Mouse (Mus musculus) testis, adult 2 months (tissue): ENCODE measurements around the gene Birc6. TPM values are rescaled to one million over a fixed set of nuclear protein-coding genes. Genes with fewer than 3 reads are reported as not detected.

Source experiments
- H3K27ac ChIP-seq: fragments of 200-500 bp; 2 replicates; pipeline ENCODE4 v1.5.1; 2012; ENCODE audit warnings: low read depth, low read length; ENCODE audit not compliant: control insufficient read depth, insufficient read depth
- H3K27me3 ChIP-seq: fragments of 200-500 bp; 2 replicates; pipeline ENCODE4 v1.6.1; 2012; ENCODE audit warnings: mild to moderate bottlenecking, low read length, moderate library complexity; ENCODE audit not compliant: control insufficient read depth, insufficient read depth
- H3K36me3 ChIP-seq: fragments of 200-500 bp; 2 replicates; pipeline ENCODE4 v1.6.1; 2012; ENCODE audit warnings: mild to moderate bottlenecking, low read length; ENCODE audit not compliant: control insufficient read depth, insufficient read depth
- H3K4me1 ChIP-seq: fragments of 200-500 bp; 2 replicates; pipeline ENCODE4 v1.6.1; 2012; ENCODE audit warnings: low read length; ENCODE audit not compliant: control insufficient read depth, insufficient read depth
- H3K4me3 ChIP-seq: fragments of 200-500 bp; 2 replicates; pipeline ENCODE4 v1.5.1; 2012; ENCODE audit warnings: low read depth, mild to moderate bottlenecking, low read length, moderate library complexity, mixed read lengths; ENCODE audit not compliant: control insufficient read depth
- CTCF ChIP-seq: fragments of 200-500 bp; IDR thresholded peaks from 2 replicates; pipeline ENCODE4 v1.5.1; 2012; ENCODE audit warnings: low read depth, mild to moderate bottlenecking, inconsistent platforms, low read length, moderate library complexity; ENCODE audit not compliant: control insufficient read depth, insufficient read depth, insufficient replicate concordance
- POLR2A ChIP-seq: fragments of 200-500 bp; IDR thresholded peaks from 2 replicates; pipeline ENCODE4 v1.6.1; 2012; ENCODE audit warnings: low read depth, mild to moderate bottlenecking, inconsistent platforms, low read length, moderate library complexity; ENCODE audit not compliant: control insufficient read depth
- polyA plus RNA-seq: library from polyadenylated mRNA; depleted of rRNA; stranded (reverse); fragments of >200 nt; gene quantifications from 2 replicates; pipeline ENCODE4 v1.2.3, GENCODE M21; 2012

Gene Birc6
- polyA plus RNA-seq, 1 experiment: 26.3 TPM

DNA sequence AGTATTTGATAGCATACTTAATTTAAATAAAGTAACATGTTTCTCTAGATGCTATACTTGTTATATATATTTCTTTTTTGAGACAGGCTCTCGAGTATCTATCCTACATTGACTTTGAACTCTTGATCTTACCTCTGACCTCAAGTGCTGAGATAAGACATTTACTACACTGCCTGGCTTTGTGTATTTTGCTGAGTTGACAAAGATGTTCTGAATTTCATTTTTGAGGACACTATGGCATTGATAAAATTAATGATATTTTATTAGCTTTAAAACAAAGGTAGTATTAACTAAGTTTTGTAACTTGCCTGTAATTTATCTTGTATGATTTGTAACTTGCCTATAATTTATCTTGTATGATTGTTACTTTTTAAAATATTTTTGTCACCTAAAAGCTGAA lies 41.1 kb downstream of the Birc6 start:
- no peak for TF ChIP-seq POLR2A
- TF ChIP-seq CTCF: no peak
- Histone ChIP-seq H3K36me3 (no peaks in the 10 kb centered on the region; the same call in 1 of the 2 replicates), H3K27ac (no peak overlapping the region), H3K4me1 (no peaks in the 10 kb centered on the region), H3K27me3 (no peaks in the 10 kb centered on the region), H3K4me3 (no peak overlapping the region)

DNA sequence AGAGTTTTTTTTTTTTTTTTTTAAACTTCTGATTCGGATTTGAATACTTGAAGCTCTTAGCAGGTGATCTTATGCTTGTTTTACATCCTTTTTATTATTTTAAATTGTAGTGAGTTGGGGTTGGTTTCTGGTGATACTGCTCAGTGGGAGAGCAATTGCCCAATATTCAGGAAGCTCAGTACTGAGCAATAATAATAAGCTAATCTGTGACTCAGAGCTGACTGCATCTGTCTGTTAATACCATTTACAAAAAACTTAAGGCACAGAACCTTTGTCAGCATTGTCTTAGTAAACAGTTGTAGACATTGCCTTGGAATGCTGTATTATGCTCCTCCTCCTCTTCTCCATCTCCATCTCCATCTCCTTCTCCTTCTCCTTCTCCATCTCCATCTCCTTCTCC lies 42.5 kb downstream of the Birc6 start:
- no peak overlapping the region for H3K4me3 ChIP-seq
- H3K27me3 ChIP-seq: no peaks in the 10 kb centered on the region
- no peak overlapping the region for H3K27ac ChIP-seq
- no peaks in the 10 kb centered on the region for H3K4me1 ChIP-seq
- no peaks in the 10 kb centered on the region; the same call in 1 of the 2 replicates for H3K36me3 ChIP-seq
- no peak for TF ChIP-seq POLR2A
- no peak for TF ChIP-seq CTCF

DNA sequence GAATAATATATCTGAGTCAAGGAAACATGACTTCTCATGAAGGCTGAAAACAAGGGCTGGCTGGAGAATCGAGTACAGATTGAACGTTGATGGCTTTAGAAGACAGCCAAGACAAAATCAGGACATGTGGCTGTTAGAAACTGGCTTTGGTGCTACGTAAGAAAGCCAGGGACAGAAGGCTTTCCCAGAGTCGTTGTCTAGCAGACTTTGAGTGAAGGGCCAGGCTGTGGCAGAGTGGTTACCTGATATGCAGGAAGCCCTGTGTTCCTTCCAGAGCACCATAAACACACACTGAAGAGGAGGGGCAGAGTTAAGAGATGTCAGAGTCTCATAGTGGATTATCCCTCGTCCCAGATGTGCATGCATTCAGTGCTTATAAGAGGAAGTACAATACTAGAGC lies 49.1 kb downstream of the Birc6 start:
- Histone ChIP-seq H3K27me3 (no peaks in the 10 kb centered on the region), H3K27ac (no peak overlapping the region), H3K36me3 (no peaks in the 10 kb centered on the region; the same call in 1 of the 2 replicates), H3K4me3 (no peak overlapping the region), H3K4me1 (no peaks in the 10 kb centered on the region)
- TF ChIP-seq CTCF (no peak), POLR2A (no peak)

DNA sequence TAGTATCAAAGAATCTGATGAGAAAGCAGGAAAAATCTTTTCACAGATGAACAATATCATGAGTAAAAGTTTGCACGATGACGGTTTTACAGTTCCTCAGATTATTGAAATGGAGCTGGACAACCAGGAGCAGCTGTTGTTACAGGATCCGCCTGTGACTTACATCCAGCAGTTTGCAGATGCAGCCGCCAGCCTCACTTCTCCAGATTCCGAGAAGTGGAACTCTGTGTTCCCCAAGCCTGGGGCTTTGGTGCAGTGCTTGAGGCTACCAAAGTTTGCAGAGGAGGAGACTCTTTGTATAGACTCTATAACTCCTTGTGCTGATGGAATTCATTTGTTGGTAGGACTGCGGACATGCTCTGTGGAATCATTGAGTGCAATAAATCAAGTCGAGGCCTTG lies 51.5 kb downstream of the Birc6 start:
- H3K27me3 ChIP-seq: no peaks in the 10 kb centered on the region
- H3K36me3 ChIP-seq: no peaks in the 10 kb centered on the region; the same call in 1 of the 2 replicates
- TF ChIP-seq CTCF (no peak), POLR2A (no peak)
- H3K27ac ChIP-seq: no peak overlapping the region
- H3K4me1 ChIP-seq: no peaks in the 10 kb centered on the region
- no peak overlapping the region for H3K4me3 ChIP-seq

DNA sequence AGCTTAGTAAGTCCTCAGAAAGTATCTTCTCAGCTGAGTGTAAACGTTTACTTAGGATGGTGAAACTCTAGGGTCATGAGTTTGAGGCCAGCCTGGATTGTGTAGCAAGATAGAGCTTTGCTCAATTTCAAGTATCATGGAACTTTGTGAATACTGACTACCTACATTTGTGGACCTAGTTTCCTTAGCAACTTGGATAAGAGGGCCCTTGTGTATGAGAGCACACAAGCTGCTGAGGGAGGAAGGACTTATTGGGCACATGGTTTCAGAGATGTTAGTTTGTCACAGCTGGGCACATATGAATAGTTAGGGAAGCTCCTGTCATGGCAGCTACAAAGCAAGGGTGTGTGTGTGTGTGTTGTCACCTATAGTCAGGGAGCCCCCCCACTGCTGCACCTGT lies 52.6 kb downstream of the Birc6 start:
- no peaks in the 10 kb centered on the region; the same call in 1 of the 2 replicates for H3K36me3 ChIP-seq

DNA sequence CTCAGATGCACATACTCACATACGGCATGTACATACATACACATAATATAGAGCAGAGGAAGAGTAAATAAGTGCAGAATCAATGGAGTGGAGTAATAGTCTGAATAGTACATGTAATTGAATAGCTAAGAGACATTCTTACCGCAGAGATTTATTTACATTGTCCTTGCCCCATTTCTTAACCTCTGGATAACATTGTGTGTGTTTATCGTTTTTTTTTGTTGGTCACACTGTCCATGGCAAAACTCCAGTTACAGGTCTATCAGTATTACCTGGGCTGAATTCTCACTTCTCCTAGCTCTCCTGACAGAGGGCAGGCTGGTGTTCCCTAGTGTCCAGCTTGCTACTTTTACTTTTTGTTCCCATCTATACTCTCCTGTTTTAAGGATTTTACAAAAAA lies 58.7 kb downstream of the Birc6 start:
- H3K27ac ChIP-seq: no peak overlapping the region
- H3K27me3 ChIP-seq: no peaks in the 10 kb centered on the region
- no peaks in the 10 kb centered on the region for H3K36me3 ChIP-seq
- H3K4me1 ChIP-seq: no peaks in the 10 kb centered on the region
- TF ChIP-seq POLR2A: no peak
- TF ChIP-seq CTCF: no peak
- no peak overlapping the region for H3K4me3 ChIP-seq

More for the DNA sequence above, 52.6 kb downstream of the Birc6 start:
- H3K27me3 ChIP-seq: no peaks in the 10 kb centered on the region
- H3K4me1 ChIP-seq: no peaks in the 10 kb centered on the region
- no peak overlapping the region for H3K27ac ChIP-seq
- no peak for TF ChIP-seq POLR2A
- TF ChIP-seq CTCF: no peak
- no peak overlapping the region for H3K4me3 ChIP-seq

DNA sequence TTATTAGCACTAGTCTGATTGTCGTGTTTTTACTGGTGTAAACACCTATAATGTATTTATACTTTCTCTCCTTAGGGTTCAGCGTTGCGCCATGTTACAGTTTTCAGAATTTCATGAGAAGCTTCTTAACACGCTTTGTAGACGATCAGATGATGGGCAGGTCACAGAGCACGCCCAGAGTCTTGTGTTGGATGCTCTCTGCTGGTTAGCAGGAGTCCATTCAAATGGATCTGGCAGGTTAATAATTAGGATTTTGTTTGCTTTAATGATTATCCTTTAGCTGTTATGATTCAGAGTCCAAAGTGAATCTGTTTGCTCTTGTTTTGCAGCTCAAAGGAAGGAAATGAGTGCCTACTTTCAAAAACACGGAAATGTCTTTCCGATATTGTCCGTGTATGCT lies 70.8 kb downstream of the Birc6 start:
- H3K4me1 ChIP-seq: no peaks in the 10 kb centered on the region
- H3K27me3 ChIP-seq: no peaks in the 10 kb centered on the region
- peaks cover 2% of the 10 kb centered on the region for H3K36me3 ChIP-seq
- TF ChIP-seq CTCF (no peak), POLR2A (no peak)
- H3K27ac ChIP-seq: no peak overlapping the region
- no peak overlapping the region for H3K4me3 ChIP-seq

DNA sequence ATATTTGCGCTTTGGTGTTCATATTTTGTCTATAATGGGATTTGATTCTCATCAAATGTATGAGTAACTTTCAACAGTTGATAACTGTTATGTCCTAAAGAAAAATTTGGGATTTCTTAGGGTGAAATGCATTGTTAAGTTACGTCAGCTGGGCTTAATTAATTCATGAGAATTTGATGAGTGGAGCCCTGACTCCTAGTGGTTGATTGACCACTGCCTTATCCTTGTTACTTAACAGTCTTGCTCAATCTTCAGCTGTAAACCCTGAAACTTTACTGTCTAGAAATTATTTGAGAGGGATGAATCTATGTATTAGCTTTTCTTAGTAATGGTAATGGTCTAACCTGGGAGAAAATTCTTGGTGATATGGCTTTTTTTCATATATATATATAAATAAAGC lies 71.3 kb downstream of the Birc6 start:
- Histone ChIP-seq H3K4me1 (no peaks in the 10 kb centered on the region), H3K27ac (no peak overlapping the region), H3K27me3 (no peaks in the 10 kb centered on the region), H3K4me3 (no peak overlapping the region), H3K36me3 (peaks cover 2% of the 10 kb centered on the region)
- TF ChIP-seq POLR2A (no peak), CTCF (no peak)
